Mouse (Mus musculus) limb, embryonic 14.5 days (tissue): Measurements from ENCODE around the gene Majin. TPM values are rescaled to one million over a fixed set of nuclear protein-coding genes. Genes with fewer than 3 reads are reported as not detected.

Source experiments
- ATAC-seq: fragments of 200-750 bp; cut with Nextera tagmentation; 2 replicates; pipeline ENCODE4 v1.8.0; 2017; ENCODE audit warnings: low read depth, moderate number of reproducible peaks, moderate TSS enrichment; ENCODE audit not compliant: low FRiP score
- DNase-seq: peaks from one replicate; pipeline ENCODE4 v3.0.0-alpha.2; 2015; ENCODE audit warnings: low spot score
- H3K27ac ChIP-seq: fragments of 300-500 bp; sonication (generic); replicated peaks from 2 replicates; pipeline ENCODE4 v1.5.1; 2014; ENCODE audit warnings: low read depth, mild to moderate bottlenecking, low read length, moderate library complexity, mixed read lengths
- H3K27me3 ChIP-seq: fragments of 300-500 bp; sonication (generic); 2 replicates; pipeline ENCODE4 v1.6.1; 2014; ENCODE audit warnings: low read length, mixed read lengths; ENCODE audit not compliant: control insufficient read depth, insufficient read depth
- H3K36me3 ChIP-seq: fragments of 300-500 bp; sonication (generic); 2 replicates; pipeline ENCODE4 v1.6.1; 2014; ENCODE audit warnings: mild to moderate bottlenecking, low read length, moderate library complexity, mixed read lengths; ENCODE audit not compliant: control insufficient read depth, insufficient read depth
- H3K4me1 ChIP-seq: fragments of 300-500 bp; sonication (generic); 2 replicates; pipeline ENCODE4 v1.6.1; 2014; ENCODE audit warnings: antibody characterized with exemption, low read length, mixed read lengths; ENCODE audit not compliant: control insufficient read depth, insufficient read depth
- H3K4me2 ChIP-seq: fragments of 300-500 bp; sonication (generic); replicated peaks from 2 replicates; pipeline ENCODE4 v1.6.1; 2014; ENCODE audit warnings: low read depth, mild to moderate bottlenecking, low read length, moderate library complexity; ENCODE audit not compliant: severe bottlenecking
- H3K4me3 ChIP-seq: fragments of 300-500 bp; sonication (generic); replicated peaks from 2 replicates; pipeline ENCODE4 v1.5.1; 2014; ENCODE audit warnings: low read length
- H3K9ac ChIP-seq: fragments of 300-500 bp; sonication (generic); 2 replicates; pipeline ENCODE4 v1.6.1; 2014; ENCODE audit warnings: mild to moderate bottlenecking, low read depth, low read length, moderate library complexity; ENCODE audit not compliant: severe bottlenecking
- H3K9me3 ChIP-seq: fragments of 300-500 bp; sonication (generic); 2 replicates; pipeline ENCODE4 v1.6.1; 2016; ENCODE audit warnings: low read length; ENCODE audit not compliant: control insufficient read depth
- POLR2A ChIP-seq: fragments of 200-500 bp; IDR thresholded peaks from 2 replicates; pipeline ENCODE4 v1.8.0; 2012; ENCODE audit warnings: inconsistent platforms, mild to moderate bottlenecking, moderate library complexity, borderline replicate concordance; ENCODE audit not compliant: insufficient read depth, insufficient read length; ENCODE audit errors: extremely low read depth
- WGBS: fragments of 180-500 bp; shearing (Covaris S2); extraction: QIAGEN DNeasy Blood & Tissue Kit; methylation state at CpG from one replicate; pipeline ENCODE4 v1.1.7; 2014; 5-methylcytosine and 5-hydroxymethylcytosine counted together
- microRNA counts: library from miRNA; unstranded; fragments of <30 nt; microRNA quantifications from one replicate; lab custom pipeline; 2016
- microRNA-seq: library from miRNA; unstranded; fragments of <30 nt; microRNA quantifications from one replicate; pipeline ENCODE4, GENCODE M21; 2016
- polyA plus RNA-seq, 2 experiments: library from polyadenylated mRNA; depleted of rRNA in 1 of 2; stranded (reverse) in 1 of 2; unstranded in 1 of 2; fragments of >200 nt; fragmentation: Nextera tagmentation in 1 of 2; extraction: Ambion mirVana in 1 of 2; gene quantifications; 2 replicates each; pipeline versions ENCODE4 v1.2.1 to v1.2.3; 2012 to 2014

The Majin gene
- polyA plus RNA-seq, 2 experiments = 0.05 TPM; not detected in 1

DNA sequence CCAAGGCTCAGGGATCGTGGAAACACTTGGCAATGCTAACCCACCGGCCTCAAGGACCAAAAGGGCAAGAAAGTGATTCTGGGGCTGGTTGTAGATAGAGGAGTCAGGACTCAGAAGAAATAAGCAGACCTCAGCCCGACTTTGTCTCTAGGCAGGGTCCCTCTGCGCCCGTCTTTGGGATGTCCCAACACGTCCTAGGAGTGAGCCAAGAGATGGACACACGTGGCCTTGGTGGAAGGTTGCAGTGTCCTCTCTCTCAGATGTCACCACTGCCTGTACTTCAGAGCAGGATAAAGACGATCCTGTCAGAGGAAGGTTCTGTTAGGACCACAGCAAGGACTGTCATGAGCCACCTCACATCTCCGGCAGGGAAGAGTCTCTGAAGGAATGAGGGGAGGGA, 86.5 kb downstream of the Majin start:
- no peaks in the 10 kb centered on the region for H3K36me3 ChIP-seq
- H3K9me3 ChIP-seq = no peaks in the 10 kb centered on the region
- WGBS = 53% methylated on average over 9 of the region's 9 CpGs
- H3K4me3 ChIP-seq = no peak overlapping the region
- ATAC-seq (no peak), DNase-seq (no peak)
- TF ChIP-seq POLR2A = no peak
- no peaks in the 10 kb centered on the region; the same call in 1 of the 2 replicates for H3K4me1 ChIP-seq
- no peaks in the 10 kb centered on the region for H3K27me3 ChIP-seq
- no peak overlapping the region for H3K9ac ChIP-seq
- no peak overlapping the region for H3K27ac ChIP-seq
- H3K4me2 ChIP-seq = no peak overlapping the region

DNA sequence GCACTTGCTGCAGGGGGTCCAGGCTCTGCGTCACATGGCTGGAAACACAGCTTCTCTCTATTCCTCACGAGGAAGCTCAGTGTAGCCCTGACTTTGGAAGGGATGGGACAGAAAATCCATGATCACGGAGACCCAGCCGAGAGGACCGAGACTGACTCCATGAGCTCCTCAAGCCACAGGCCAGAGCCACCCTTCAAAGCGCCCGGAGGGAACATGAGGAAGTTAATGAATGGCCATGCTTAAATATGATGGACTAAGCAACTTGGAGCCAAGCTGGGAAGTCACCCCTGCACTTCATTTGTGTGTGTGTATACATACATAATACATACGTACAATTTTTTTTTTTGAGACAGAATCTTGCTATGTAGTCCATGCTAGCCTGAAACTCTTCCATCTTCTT, 87.0 kb downstream of the Majin start:
- Histone ChIP-seq H3K27ac (no peak overlapping the region), H3K4me3 (no peak overlapping the region), H3K4me1 (no peaks in the 10 kb centered on the region; the same call in 1 of the 2 replicates), H3K9ac (no peak overlapping the region), H3K9me3 (no peaks in the 10 kb centered on the region), H3K4me2 (no peak overlapping the region), H3K27me3 (no peaks in the 10 kb centered on the region), H3K36me3 (no peaks in the 10 kb centered on the region)
- DNase-seq = no peak
- no peak for ATAC-seq
- TF ChIP-seq POLR2A = no peak
- 31% methylated on average over 8 of the region's 8 CpGs for WGBS

DNA sequence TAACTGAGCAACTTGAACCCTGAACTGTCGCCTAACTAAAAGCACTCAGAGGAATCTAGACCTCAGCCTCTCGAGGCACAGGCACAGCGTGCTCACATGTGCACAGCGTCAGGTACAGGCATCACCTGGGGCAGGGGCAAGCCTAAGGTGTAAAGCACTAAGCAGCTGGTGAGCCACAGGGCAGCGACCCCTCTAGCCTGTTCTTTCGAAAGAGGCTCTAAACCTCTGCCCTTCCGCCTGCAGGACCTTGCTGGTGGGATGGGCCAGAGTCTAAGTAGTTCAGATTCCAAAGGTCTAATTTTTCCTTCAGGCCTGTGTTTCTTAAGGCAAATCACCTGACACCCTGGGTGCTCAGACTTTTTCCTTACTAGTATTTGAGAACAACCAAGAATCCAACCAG, 87.9 kb downstream of the Majin start:
- Histone ChIP-seq H3K4me2 (no peak overlapping the region), H3K4me3 (no peak overlapping the region), H3K27me3 (no peaks in the 10 kb centered on the region), H3K36me3 (no peaks in the 10 kb centered on the region), H3K27ac (no peak overlapping the region), H3K9ac (no peak overlapping the region), H3K4me1 (no peaks in the 10 kb centered on the region; the same call in 1 of the 2 replicates), H3K9me3 (no peaks in the 10 kb centered on the region)
- no peak for TF ChIP-seq POLR2A
- no peak for ATAC-seq
- no peak for DNase-seq
- WGBS = 65% methylated on average over 7 of the region's 7 CpGs

DNA sequence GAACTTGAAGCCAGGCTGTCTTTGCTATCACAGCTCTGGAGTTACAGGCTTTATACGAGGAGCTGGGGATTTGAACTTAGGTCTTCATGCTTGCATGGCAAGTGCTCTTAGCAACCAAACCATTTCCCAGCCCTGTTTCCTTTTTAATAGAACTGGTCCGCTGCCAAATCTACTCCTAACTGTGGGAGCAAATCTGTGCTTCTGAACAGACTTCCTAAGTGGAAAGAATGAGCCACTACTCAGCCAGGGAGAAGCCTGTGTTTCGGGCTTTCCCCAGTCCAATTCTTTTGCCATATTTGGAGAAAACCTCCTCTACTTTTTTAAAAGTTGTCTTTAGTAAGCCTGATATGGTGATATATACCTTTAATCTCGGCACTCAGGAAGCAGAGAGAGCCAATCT, 88.5 kb downstream of the Majin start:
- Histone ChIP-seq H3K36me3 (no peaks in the 10 kb centered on the region), H3K27ac (no peak overlapping the region), H3K9me3 (no peaks in the 10 kb centered on the region), H3K4me2 (no peak overlapping the region), H3K27me3 (no peaks in the 10 kb centered on the region), H3K4me3 (no peak overlapping the region), H3K4me1 (peaks cover under 1% of the 10 kb centered on the region), H3K9ac (no peak overlapping the region)
- WGBS = 72% methylated on average over 4 of the region's 4 CpGs
- no peak for ATAC-seq
- DNase-seq = peak; percentile 71
- no peak for TF ChIP-seq POLR2A

DNA sequence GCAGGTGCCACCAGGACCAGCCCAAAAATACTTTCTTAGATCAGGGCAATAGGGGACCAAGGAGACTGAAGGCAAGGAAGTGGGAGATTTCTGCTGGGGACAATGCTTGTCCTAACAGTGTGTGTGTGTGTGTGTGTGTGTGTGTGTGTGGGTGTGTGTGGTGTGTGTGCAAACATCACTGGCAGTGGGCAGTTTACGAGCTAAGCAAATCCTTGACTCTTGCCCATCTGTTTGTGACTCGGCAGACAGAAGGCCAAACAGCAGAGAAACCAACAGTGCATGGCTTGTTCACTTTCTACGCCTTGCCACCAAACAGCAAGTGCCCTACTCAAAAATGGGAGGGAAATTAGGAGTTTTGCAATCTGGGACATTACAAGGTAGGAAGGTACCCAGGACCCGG, 89.4 kb downstream of the Majin start:
- ATAC-seq (no peak), DNase-seq (no peak)
- H3K4me1 ChIP-seq = peaks cover 9% of the 10 kb centered on the region
- WGBS = 72% methylated on average over 4 of the region's 4 CpGs
- H3K4me2 ChIP-seq = no peak overlapping the region
- H3K36me3 ChIP-seq = no peaks in the 10 kb centered on the region
- H3K9me3 ChIP-seq = no peaks in the 10 kb centered on the region
- H3K27ac ChIP-seq = no peak overlapping the region
- no peak for TF ChIP-seq POLR2A
- H3K9ac ChIP-seq = no peak overlapping the region
- H3K27me3 ChIP-seq = no peaks in the 10 kb centered on the region
- H3K4me3 ChIP-seq = no peak overlapping the region

MicroRNAs within 50 kb of the gene (microRNA counts, 519-probe panel; counts per million panel counts)
- 2,006 counts per million, percentile 25 among the panel's probes with 10 or more counts for microRNA mmu-miR-192 (lab: Ali Mortazavi, UCI)

Small RNAs within 50 kb of the gene (microRNA-seq; reads per million reads assigned to microRNA genes)
- gene Mir192 (80.3 reads per million, percentile 43 among the genes with 10 or more reads in this experiment), gene Mir194-2 (71.9 reads per million, percentile 42 among the genes with 10 or more reads in this experiment)

Other genes with a start within 250 kb of the Majin start
- gene Pola2, start 220.2 kb upstream of the Majin start, polyA plus RNA-seq (2012; rRNA removed) = 87.9 and 109 TPM in 2 replicates
- gene Pola2, start 220.2 kb upstream of the Majin start, polyA plus RNA-seq (2014; fragmentation: Nextera tagmentation; extraction: Ambion mirVana) = 65.8 and 66.3 TPM in 2 replicates
- gene Slc22a20, start 198.2 kb upstream of the Majin start, polyA plus RNA-seq (2012; rRNA removed) = not detected in 2 replicates
- gene Slc22a20, start 198.2 kb upstream of the Majin start, polyA plus RNA-seq (2014; fragmentation: Nextera tagmentation; extraction: Ambion mirVana) = not detected in 2 replicates
- 29.0 and 33.4 TPM in 2 replicates for gene Capn1, start 168.5 kb upstream of the Majin start, polyA plus RNA-seq (2012; rRNA removed)
- gene Capn1, start 168.5 kb upstream of the Majin start, polyA plus RNA-seq (2014; fragmentation: Nextera tagmentation; extraction: Ambion mirVana) = 18.0 and 19.7 TPM in 2 replicates
- gene Syvn1, start 137.8 kb upstream of the Majin start, polyA plus RNA-seq (2012; rRNA removed) = 49.2 and 63.9 TPM in 2 replicates
- 31.5 and 34.6 TPM in 2 replicates for gene Syvn1, start 137.8 kb upstream of the Majin start, polyA plus RNA-seq (2014; fragmentation: Nextera tagmentation; extraction: Ambion mirVana)
- gene Mrpl49, start 126.6 kb upstream of the Majin start, polyA plus RNA-seq (2012; rRNA removed) = 47.0 and 54.8 TPM in 2 replicates
- gene Mrpl49, start 126.6 kb upstream of the Majin start, polyA plus RNA-seq (2014; fragmentation: Nextera tagmentation; extraction: Ambion mirVana) = 75.3 and 75.5 TPM in 2 replicates
- 1,573 and 1,838 TPM in 2 replicates for gene Fau, start 126.5 kb upstream of the Majin start, polyA plus RNA-seq (2012; rRNA removed)
- 948 and 968 TPM in 2 replicates for gene Fau, start 126.5 kb upstream of the Majin start, polyA plus RNA-seq (2014; fragmentation: Nextera tagmentation; extraction: Ambion mirVana)
- gene Znhit2, start 123.2 kb upstream of the Majin start, polyA plus RNA-seq (2012; rRNA removed) = 32.0 and 41.5 TPM in 2 replicates
- 36.5 and 37.0 TPM in 2 replicates for gene Znhit2, start 123.2 kb upstream of the Majin start, polyA plus RNA-seq (2014; fragmentation: Nextera tagmentation; extraction: Ambion mirVana)
- 43.8 and 59.6 TPM in 2 replicates for gene Tm7sf2, start 116.0 kb upstream of the Majin start, polyA plus RNA-seq (2012; rRNA removed)
- 15.5 and 18.8 TPM in 2 replicates for gene Tm7sf2, start 116.0 kb upstream of the Majin start, polyA plus RNA-seq (2014; fragmentation: Nextera tagmentation; extraction: Ambion mirVana)
- gene Vps51, start 107.2 kb upstream of the Majin start, polyA plus RNA-seq (2012; rRNA removed) = 81.6 and 95.9 TPM in 2 replicates
- 51.9 and 60.5 TPM in 2 replicates for gene Vps51, start 107.2 kb upstream of the Majin start, polyA plus RNA-seq (2014; fragmentation: Nextera tagmentation; extraction: Ambion mirVana)
- gene Tmem262, start 104.4 kb upstream of the Majin start, polyA plus RNA-seq (2012; rRNA removed) = 0.20 TPM in 1 of 2 replicates, not detected in the other
- gene Tmem262, start 104.4 kb upstream of the Majin start, polyA plus RNA-seq (2014; fragmentation: Nextera tagmentation; extraction: Ambion mirVana) = not detected in 2 replicates
- 1.1 and 1.3 TPM in 2 replicates for gene Gm28374, start 102.1 kb upstream of the Majin start, polyA plus RNA-seq (2012; rRNA removed)
- gene Gm28374, start 102.1 kb upstream of the Majin start, polyA plus RNA-seq (2014; fragmentation: Nextera tagmentation; extraction: Ambion mirVana) = 1.1 and 1.3 TPM in 2 replicates
- gene Zfpl1, start 99.4 kb upstream of the Majin start, polyA plus RNA-seq (2012; rRNA removed) = 134 and 177 TPM in 2 replicates
- 85.4 and 91.0 TPM in 2 replicates for gene Zfpl1, start 99.4 kb upstream of the Majin start, polyA plus RNA-seq (2014; fragmentation: Nextera tagmentation; extraction: Ambion mirVana)
- 22.0 and 23.3 TPM in 2 replicates for gene Cdca5, start 99.4 kb upstream of the Majin start, polyA plus RNA-seq (2012; rRNA removed)
- 27.9 and 31.5 TPM in 2 replicates for gene Cdca5, start 99.4 kb upstream of the Majin start, polyA plus RNA-seq (2014; fragmentation: Nextera tagmentation; extraction: Ambion mirVana)
- gene AC131692.1, start 90.0 kb upstream of the Majin start, polyA plus RNA-seq (2012; rRNA removed) = 0.14 and 0.75 TPM in 2 replicates
- gene AC131692.1, start 90.0 kb upstream of the Majin start, polyA plus RNA-seq (2014; fragmentation: Nextera tagmentation; extraction: Ambion mirVana) = not detected in 2 replicates
- gene Naaladl1, start 78.6 kb upstream of the Majin start, polyA plus RNA-seq (2012; rRNA removed) = 2.5 and 3.0 TPM in 2 replicates
- 0.21 and 0.48 TPM in 2 replicates for gene Naaladl1, start 78.6 kb upstream of the Majin start, polyA plus RNA-seq (2014; fragmentation: Nextera tagmentation; extraction: Ambion mirVana)
- 45.6 and 57.9 TPM in 2 replicates for gene Sac3d1, start 65.7 kb upstream of the Majin start, polyA plus RNA-seq (2012; rRNA removed)
- 53.8 and 55.9 TPM in 2 replicates for gene Sac3d1, start 65.7 kb upstream of the Majin start, polyA plus RNA-seq (2014; fragmentation: Nextera tagmentation; extraction: Ambion mirVana)
- 36.4 and 48.9 TPM in 2 replicates for gene Snx15, start 56.1 kb upstream of the Majin start, polyA plus RNA-seq (2012; rRNA removed)
- 30.2 and 33.9 TPM in 2 replicates for gene Snx15, start 56.1 kb upstream of the Majin start, polyA plus RNA-seq (2014; fragmentation: Nextera tagmentation; extraction: Ambion mirVana)
- 0.10 and 0.22 TPM in 2 replicates for gene Batf2, start 43.4 kb upstream of the Majin start, polyA plus RNA-seq (2012; rRNA removed)
- gene Batf2, start 43.4 kb upstream of the Majin start, polyA plus RNA-seq (2014; fragmentation: Nextera tagmentation; extraction: Ambion mirVana) = 0.15 TPM in 1 of 2 replicates, not detected in the other
- gene Arl2, start 42.8 kb upstream of the Majin start, polyA plus RNA-seq (2012; rRNA removed) = 91.9 and 127 TPM in 2 replicates
- 76.0 and 77.5 TPM in 2 replicates for gene Arl2, start 42.8 kb upstream of the Majin start, polyA plus RNA-seq (2014; fragmentation: Nextera tagmentation; extraction: Ambion mirVana)
- gene Gpha2, start 42.0 kb downstream of the Majin start, polyA plus RNA-seq (2012; rRNA removed) = 1.5 and 2.7 TPM in 2 replicates
- gene Gpha2, start 42.0 kb downstream of the Majin start, polyA plus RNA-seq (2014; fragmentation: Nextera tagmentation; extraction: Ambion mirVana) = 1.2 and 2.3 TPM in 2 replicates
- 45.0 and 48.1 TPM in 2 replicates for gene Ppp2r5b, start 51.5 kb downstream of the Majin start, polyA plus RNA-seq (2012; rRNA removed)
- gene Ppp2r5b, start 51.5 kb downstream of the Majin start, polyA plus RNA-seq (2014; fragmentation: Nextera tagmentation; extraction: Ambion mirVana) = 27.5 and 27.8 TPM in 2 replicates
- 18.3 and 25.7 TPM in 2 replicates for gene Atg2a, start 57.3 kb downstream of the Majin start, polyA plus RNA-seq (2012; rRNA removed)
- gene Atg2a, start 57.3 kb downstream of the Majin start, polyA plus RNA-seq (2014; fragmentation: Nextera tagmentation; extraction: Ambion mirVana) = 10.6 and 14.6 TPM in 2 replicates
- gene Ehd1, start 92.3 kb downstream of the Majin start, polyA plus RNA-seq (2012; rRNA removed) = 160 and 232 TPM in 2 replicates
- 68.7 and 81.8 TPM in 2 replicates for gene Ehd1, start 92.3 kb downstream of the Majin start, polyA plus RNA-seq (2014; fragmentation: Nextera tagmentation; extraction: Ambion mirVana)
- gene Cdc42bpg, start 122.1 kb downstream of the Majin start, polyA plus RNA-seq (2012; rRNA removed) = 15.2 and 17.0 TPM in 2 replicates
- gene Cdc42bpg, start 122.1 kb downstream of the Majin start, polyA plus RNA-seq (2014; fragmentation: Nextera tagmentation; extraction: Ambion mirVana) = 1.4 and 2.0 TPM in 2 replicates
- 102 and 117 TPM in 2 replicates for gene Men1, start 150.6 kb downstream of the Majin start, polyA plus RNA-seq (2012; rRNA removed)
- gene Men1, start 150.6 kb downstream of the Majin start, polyA plus RNA-seq (2014; fragmentation: Nextera tagmentation; extraction: Ambion mirVana) = 60.4 and 65.6 TPM in 2 replicates
- 90.4 and 122 TPM in 2 replicates for gene Map4k2, start 156.7 kb downstream of the Majin start, polyA plus RNA-seq (2012; rRNA removed)
- 8.8 and 10.5 TPM in 2 replicates for gene Map4k2, start 156.7 kb downstream of the Majin start, polyA plus RNA-seq (2014; fragmentation: Nextera tagmentation; extraction: Ambion mirVana)
- gene Sf1, start 179.3 kb downstream of the Majin start, polyA plus RNA-seq (2012; rRNA removed) = 252 and 276 TPM in 2 replicates
- 149 and 159 TPM in 2 replicates for gene Sf1, start 179.3 kb downstream of the Majin start, polyA plus RNA-seq (2014; fragmentation: Nextera tagmentation; extraction: Ambion mirVana)
- 20.5 and 23.9 TPM in 2 replicates for gene Pygm, start 200.0 kb downstream of the Majin start, polyA plus RNA-seq (2012; rRNA removed)
- 17.3 and 22.8 TPM in 2 replicates for gene Pygm, start 200.0 kb downstream of the Majin start, polyA plus RNA-seq (2014; fragmentation: Nextera tagmentation; extraction: Ambion mirVana)
- gene Rasgrp2, start 215.0 kb downstream of the Majin start, polyA plus RNA-seq (2012; rRNA removed) = 27.6 and 38.0 TPM in 2 replicates
- gene Rasgrp2, start 215.0 kb downstream of the Majin start, polyA plus RNA-seq (2014; fragmentation: Nextera tagmentation; extraction: Ambion mirVana) = 23.4 and 27.5 TPM in 2 replicates
- 3.6 and 6.1 TPM in 2 replicates for gene Nrxn2, start 234.3 kb downstream of the Majin start, polyA plus RNA-seq (2012; rRNA removed)
- gene Nrxn2, start 234.3 kb downstream of the Majin start, polyA plus RNA-seq (2014; fragmentation: Nextera tagmentation; extraction: Ambion mirVana) = 1.3 and 2.6 TPM in 2 replicates